Mouse (Mus musculus) liver (tissue): Measurements from ENCODE around the gene Fam118b.

Source experiments
- DNase-seq: peaks from one replicate; pipeline ENCODE4 v3.0.0-alpha.2; 2020; ENCODE audit warnings: mixed read lengths

Fam118b gene

DNA sequence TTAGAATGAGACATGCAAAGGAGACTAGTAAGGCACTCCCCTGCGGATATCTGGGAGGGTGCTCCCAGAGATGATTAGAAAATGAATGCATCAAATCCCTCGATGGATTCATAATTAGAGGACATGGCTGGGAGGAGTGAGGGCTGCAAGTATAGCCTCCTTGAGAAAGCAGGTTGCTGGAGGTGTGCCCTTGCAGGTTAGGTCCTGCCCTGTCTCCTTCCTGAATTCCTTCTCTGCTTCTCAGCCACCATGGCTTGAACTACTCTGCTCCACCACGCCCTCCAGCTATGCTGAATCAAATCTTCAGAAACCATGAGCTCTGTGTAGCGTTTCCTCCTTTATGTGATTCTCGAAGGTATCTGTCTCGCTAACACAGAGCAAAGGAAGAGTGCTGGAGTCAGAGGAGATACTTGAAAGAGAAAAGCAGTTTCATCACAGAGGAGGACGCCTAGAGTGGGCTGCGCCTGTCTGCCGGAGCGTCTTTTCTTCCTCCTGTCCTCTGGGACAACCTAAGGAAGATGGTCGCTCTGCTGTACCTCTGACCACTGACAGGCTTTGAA, 74.5 kb downstream of the Fam118b start:
- DNase-seq: no peak

DNA sequence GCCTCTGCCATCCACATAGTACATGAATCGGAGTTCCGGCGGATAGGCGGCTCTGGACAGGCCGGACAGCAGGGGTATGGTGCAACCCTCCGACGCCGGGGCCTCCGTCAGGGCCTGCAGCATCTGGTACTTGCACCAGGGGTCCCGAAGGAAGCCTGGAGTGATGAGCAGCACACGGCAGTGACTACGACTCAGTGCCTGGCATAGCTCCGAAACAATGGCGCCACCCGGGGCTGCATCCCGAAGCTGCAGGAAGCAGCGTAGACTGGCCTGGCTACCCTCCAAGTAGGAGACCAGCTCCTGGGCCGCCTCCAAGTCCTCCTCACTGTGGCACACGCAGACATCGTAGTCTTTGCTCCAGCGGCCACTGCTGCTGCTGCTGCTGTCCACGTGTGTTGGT, 78.9 kb downstream of the Fam118b start:
- no peak for DNase-seq

- DNase-seq: no peak
Observed at GRCm38 (mm10) chr9:35187351-35187903, 80.2 kb downstream of the Fam118b start.

- no peak for DNase-seq
Observed at GRCm38 (mm10) chr9:35186430-35186829, 81.2 kb downstream of the Fam118b start.

DNA sequence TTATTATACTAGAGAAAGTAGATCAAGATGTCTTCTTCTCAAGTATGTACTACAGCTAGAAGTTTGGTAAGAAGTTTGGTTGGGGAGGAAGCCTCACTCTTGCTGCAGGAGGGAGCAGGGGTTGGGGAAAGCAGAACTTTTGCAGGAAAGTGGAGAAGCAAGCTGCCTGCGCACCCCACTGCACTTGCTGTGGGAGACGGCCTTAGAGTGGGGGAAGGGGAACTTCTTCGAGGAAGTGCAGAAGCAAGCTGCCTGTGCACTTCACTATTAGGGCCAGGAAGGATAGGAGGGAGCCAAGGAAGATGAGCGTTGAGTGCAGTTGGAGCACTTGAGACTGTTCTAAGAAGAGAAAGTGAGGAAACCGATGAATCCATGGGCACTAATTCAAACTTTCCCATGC, 84.2 kb downstream of the Fam118b start:
- DNase-seq: peak; percentile 19

DNA sequence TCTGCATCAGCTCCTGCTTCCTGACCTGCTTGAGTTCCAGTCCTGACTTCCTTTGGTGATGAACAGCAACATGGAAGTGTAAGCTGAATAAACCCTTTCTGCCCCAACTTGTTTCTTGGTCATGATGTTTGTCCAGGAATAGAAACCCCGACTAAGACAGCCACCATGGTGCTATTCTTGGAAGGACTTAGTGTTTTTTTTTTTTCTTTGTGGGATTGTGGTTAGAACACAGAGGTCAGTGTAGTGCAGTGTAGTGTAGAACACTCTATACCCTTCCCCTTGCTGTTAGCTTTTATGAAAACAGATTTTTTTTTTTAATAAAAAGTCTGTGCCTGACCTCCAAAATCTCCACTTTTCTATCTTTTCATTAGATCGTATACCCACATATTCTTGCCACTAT, 84.8 kb downstream of the Fam118b start:
- DNase-seq: no peak

GRCm38 (mm10) chr9:35176124-35176659, 91.4 kb downstream of the Fam118b start:
- no peak for DNase-seq

DNA sequence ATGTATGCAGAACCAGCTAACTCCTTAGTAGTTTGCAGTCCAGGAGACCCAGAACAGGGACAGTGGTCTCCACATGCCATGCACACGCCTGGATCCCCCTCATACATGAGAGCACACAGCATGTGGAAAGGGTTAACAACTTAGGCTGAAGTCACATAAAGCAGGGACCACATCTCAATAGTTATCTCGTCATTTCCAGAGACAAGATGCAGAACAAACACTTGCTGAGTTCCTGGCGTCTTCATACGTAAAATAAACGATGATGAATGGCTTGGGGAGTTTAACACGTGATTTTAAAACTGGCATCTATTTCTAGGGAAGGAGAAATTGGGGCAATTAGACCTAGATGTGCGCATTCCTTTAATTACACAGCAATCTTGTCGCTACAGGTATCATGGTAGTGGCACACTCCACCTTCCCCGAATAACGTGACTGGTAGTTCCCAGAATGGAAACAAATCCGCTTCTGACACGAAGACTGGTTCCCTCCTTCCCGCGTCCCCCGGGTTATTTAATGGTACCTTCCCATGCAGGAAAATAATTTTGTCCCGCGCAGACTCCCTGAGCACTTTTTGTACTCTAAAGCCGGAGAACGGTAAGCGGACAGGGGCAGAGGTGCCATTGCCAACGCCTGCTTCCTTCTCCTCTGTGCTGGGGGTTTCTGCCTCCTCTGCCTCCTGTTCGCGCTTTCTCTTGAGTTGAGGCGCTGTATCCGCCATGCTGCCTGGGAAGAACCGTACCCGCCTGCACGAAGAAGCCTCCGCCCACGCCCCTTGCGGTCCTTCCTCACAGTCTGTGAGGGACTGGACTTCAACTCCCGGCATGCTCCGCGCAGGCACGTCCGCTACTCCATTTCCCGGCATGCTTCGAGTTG, 92.1 kb downstream of the Fam118b start, which contains the start of gene Dcps:
Gene Dcps (minus strand): TSS at position 811 of the 873 bp plus-strand sequence.
- peak; percentile 95 for DNase-seq

GRCm38 (mm10) chr9:35173331-35173730, 94.3 kb downstream of the Fam118b start:
- no peak for DNase-seq

DNA sequence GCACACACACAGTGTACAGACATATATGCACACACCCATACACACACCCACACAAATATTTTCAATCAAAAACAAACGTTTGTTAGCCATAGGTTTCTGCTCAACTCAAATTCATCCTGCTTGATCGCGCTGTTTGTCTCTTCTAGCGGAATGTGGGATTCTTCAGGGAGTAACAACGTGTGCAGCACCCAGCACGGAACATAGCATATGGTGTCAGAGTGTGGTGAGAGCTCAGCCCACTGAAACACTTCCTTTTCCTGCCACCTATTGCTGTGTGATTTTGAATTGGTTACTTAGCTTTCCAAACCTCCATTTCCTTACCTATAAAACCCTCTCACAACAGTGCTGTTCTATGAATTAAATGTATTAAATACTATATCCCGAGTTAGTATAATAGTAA, 97.5 kb downstream of the Fam118b start:
- DNase-seq: no peak
